Mouse (Mus musculus): ENCODE measurements around the gene Xrcc2.
"Not testable (repeated sequence)": the region's sequence is repeated elsewhere in the genome, so short reads cannot be mapped to it uniquely, and the experiment has no call there.

Gene Xrcc2

GRCm38 (mm10) chr5:25705567-25706349 is at the start of gene Xrcc2:
Gene Xrcc2, minus strand, starts transcription at chr5:25705825.
- peak; percentile 94 for DNase-seq (ENCODE audit: low read depth, low spot score)

DNA sequence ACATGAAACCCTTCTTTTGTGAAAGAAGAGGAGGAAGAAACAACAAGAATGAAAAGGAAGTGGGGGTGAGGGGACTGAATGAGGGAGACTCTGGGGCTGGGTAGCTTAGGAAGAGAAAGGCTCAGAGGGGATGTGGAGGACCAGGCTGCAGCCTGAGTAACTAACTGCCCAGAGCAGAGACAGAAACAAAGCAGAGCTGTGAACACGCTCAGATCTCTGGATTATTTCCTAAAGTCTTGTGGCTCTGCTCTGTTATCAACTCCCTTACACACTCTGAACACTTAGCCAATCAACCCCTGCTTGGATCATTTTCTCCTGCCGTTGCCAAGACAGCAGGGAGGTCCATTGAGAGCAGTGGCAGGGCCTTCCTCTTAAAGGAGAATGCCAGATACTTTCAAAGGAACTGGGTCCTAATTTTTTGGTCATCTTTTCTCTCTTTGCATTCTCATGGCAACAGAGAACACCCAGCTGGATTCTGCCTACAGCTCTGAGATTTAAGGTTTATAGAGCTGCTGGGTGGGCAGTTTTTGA is 48.7 kb upstream of the Xrcc2 start:
- DNase-seq (ENCODE audit: low read depth, low spot score), result no peak

GRCm38 (mm10) chr5:25753556-25754235 is 48.1 kb upstream of the Xrcc2 start:
- DNase-seq (ENCODE audit: low read depth, low spot score), result no peak

DNA sequence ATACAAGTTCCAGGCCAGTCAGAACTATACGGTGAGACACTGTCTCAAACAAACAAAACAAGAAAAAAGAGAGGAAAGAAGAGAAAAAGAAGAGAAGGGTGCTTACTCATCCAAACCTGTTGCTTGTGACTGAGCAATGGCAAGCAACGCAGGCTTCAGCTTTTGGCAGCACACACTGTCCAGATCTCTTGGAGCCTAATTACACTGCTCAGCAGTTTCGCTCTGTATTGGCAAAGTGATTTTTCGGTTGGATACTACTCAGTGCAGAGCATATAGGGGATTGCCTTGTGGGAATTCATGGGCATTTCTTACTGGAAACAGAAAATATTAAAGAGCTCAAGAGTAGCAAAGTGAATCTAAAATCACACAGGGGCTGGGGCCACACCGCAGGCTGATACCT is 47.2 kb upstream of the Xrcc2 start:
- no peak for DNase-seq (ENCODE audit: low read depth, low spot score)

- DNase-seq (ENCODE audit: low read depth, low spot score), result peak; percentile 55
These were observed 45.9 kb upstream of the Xrcc2 start for GRCm38 (mm10) chr5:25751552-25751951.

GRCm38 (mm10) chr5:25748613-25749012 is 43.0 kb upstream of the Xrcc2 start:
- DNase-seq (ENCODE audit: low read depth, low spot score), result no peak

DNA sequence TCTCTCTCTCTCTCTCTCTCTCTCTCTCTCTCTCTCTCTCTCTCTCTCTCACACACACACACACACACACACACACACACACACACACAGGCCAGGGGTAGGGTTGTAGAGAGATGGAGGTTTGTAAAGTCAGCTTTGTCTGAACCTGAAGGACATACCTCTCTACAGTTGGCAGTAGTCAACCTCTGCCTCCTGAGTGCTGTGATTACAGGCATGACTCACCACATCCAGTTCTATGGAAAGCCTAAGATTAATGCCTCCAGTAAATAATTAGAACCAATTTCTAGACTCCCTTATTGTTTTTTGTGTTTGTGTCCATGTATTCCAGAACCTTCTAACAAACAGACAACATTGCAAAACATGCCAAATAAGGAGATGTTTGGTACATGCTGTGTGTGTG is 42.3 kb upstream of the Xrcc2 start:
- DNase-seq (ENCODE audit: low read depth, low spot score), result peak; percentile 52

- DNase-seq (ENCODE audit: low read depth, low spot score), result not testable (repeated sequence)
These were observed 33.3 kb upstream of the Xrcc2 start for GRCm38 (mm10) chr5:25738902-25739301.

GRCm38 (mm10) chr5:25738448-25738847 is 32.8 kb upstream of the Xrcc2 start:
- peak; percentile 41 for DNase-seq (ENCODE audit: low read depth, low spot score)

- no peak for DNase-seq (ENCODE audit: low read depth, low spot score)
These were observed 30.2 kb upstream of the Xrcc2 start for GRCm38 (mm10) chr5:25735861-25736260.

- DNase-seq (ENCODE audit: low read depth, low spot score), result peak; percentile 64
These were observed 28.7 kb upstream of the Xrcc2 start for GRCm38 (mm10) chr5:25734318-25734717.

DNA sequence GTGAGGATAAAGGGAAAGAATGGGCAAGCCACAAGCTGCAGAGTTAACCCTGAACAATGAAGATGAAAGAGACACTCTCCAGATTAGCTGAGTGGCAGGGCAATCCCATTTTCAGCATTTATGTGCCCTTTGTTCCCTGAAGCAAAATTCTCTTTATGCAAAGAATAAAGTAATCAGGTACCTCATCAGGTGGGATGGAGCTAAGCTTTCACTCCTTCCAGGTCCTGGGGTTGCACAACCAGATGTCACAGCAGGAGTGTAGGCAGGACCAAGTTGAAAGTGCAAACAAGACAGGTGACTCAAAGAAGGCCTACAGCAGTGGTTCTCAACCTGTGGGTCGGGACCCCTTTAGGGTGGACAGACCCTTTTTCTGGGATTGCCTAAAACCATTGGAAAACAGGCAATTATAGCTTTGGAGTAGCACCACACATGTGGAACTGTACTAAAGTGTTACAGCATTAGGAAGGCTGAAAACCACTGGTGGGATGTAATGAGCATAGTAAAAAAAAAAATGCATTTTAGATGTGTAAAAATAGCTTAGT is 18.6 kb upstream of the Xrcc2 start:
- DNase-seq (ENCODE audit: low read depth, low spot score), result no peak

DNA sequence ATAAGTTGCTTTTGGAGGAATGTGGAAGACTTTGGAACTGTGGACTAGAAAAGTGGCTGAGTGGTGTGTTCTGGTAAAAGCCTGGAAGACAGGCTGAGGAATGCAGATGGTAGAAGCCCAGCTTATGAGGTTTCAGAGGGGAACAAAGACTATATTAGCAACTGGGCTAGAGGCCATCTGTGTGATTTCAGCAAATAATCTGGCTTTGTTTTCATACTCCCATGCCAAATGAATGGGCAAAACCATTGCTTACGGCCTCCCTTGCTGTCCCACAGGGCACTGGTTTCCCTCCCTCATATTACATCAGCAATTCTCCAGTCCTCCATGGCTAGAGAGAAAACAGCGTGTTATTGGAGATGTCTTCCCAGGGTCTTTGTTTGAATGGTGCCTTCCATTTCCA is 17.4 kb upstream of the Xrcc2 start:
- DNase-seq (ENCODE audit: low read depth, low spot score), result no peak

- no peak for DNase-seq (ENCODE audit: low read depth, low spot score)
These were observed 13.8 kb upstream of the Xrcc2 start for GRCm38 (mm10) chr5:25719390-25719789.

GRCm38 (mm10) chr5:25713001-25713706 is 7.5 kb upstream of the Xrcc2 start:
- DNase-seq (ENCODE audit: low read depth, low spot score), result peak; percentile 61

GRCm38 (mm10) chr5:25704702-25705566 is 691 bp downstream of the Xrcc2 start:
- no peak for DNase-seq (ENCODE audit: low read depth, low spot score)

DNA sequence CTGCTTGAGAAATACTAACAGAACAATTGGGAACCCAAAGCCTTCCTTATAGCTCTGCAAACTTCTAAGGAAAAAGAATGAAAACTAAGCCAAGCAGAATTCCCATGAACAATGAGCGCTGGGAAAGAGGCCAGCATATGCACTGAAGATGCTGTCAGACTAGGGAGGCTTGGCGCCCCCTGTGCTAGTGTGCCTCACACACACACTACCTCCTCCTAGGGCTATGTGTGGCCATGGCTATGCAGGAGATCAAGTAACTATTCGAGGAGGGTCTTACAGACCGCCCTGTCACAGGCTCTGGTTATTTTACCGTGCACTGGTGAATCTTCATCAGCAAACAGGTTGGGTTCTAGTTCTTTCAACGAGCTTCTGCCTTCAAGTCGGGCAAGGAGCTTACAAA is 7.7 kb downstream of the Xrcc2 start:
- no peak for DNase-seq (ENCODE audit: low read depth, low spot score)

GRCm38 (mm10) chr5:25696256-25696655 is 9.4 kb downstream of the Xrcc2 start:
- DNase-seq (ENCODE audit: low read depth, low spot score), result no peak

- no peak for DNase-seq (ENCODE audit: low read depth, low spot score)
These were observed 9.8 kb downstream of the Xrcc2 start for GRCm38 (mm10) chr5:25695786-25696185.

GRCm38 (mm10) chr5:25671696-25672520 is 33.7 kb downstream of the Xrcc2 start:
- no peak for DNase-seq (ENCODE audit: low read depth, low spot score)

Measured in 3T3-L1 (cell line).